Mouse (Mus musculus) megakaryocyte, embryonic 14.5 days (primary cell): ENCODE data around the gene Ccdc27.

Experiments used
- FLI1 ChIP-seq: IDR thresholded peaks from 2 replicates; pipeline ENCODE4 v1.6.1; 2012; ENCODE audit warnings: low read length, inconsistent platforms, mixed read lengths
- GATA1 ChIP-seq: IDR thresholded peaks from 3 replicates; pipeline ENCODE4 v1.6.1; 2012; ENCODE audit warnings: mixed read lengths, low read length, inconsistent platforms, borderline replicate concordance

DNA sequence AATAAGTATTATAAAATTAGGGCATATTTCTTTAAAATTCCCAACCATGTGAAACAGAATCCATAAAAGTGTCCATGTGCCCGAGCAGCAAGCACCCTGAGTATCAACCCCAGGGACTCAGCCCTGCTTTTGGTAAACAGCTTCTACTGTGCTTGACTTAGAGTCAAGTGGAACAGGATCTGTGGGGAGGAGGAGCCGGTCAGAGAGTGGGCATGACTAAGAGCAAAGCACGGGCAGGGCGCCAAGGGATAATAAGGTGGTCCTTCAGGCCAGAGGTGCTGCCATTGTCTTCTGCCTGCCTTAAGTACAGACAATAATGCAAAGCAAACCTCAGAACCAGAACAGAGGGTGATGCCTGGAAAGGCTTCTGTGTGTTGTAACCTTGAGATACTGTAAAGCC, 34.7 kb downstream of the Ccdc27 start:
- TF ChIP-seq GATA1 (no peak), FLI1 (no peak)
